Mouse (Mus musculus): ENCODE results near the gene Calcoco1.
"Not testable (repeated sequence)": the region's sequence is repeated elsewhere in the genome, so short reads cannot be mapped to it uniquely, and the experiment has no call there.

Calcoco1 gene

DNA sequence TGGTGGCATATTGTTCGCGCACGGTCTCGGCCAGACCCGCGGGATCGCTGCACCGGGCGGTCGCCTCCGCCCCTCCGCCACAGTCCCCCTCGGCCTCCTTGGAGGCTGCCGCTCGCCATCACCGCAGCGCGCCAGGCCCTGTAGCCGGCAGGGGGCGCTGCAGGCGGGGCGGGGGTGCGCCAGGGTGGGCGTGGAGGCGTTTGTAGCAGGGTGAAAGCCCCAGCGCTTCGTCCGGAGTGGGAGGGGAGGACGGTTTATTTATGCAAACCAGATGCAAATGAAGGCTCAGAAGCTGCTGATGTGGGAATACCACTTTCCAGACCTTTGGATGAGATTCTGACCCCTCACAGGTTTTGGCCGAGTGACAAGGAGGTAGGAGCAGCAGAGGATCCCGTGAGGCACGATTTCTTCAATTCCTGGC, 29.0 kb downstream of the Calcoco1 start:
- peak; percentile 79 for DNase-seq (ENCODE audit: low read depth, low spot score)

GRCm38 (mm10) chr15:102692321-102692804, 29.6 kb downstream of the Calcoco1 start:
- no peak for DNase-seq (ENCODE audit: low read depth, low spot score)

GRCm38 (mm10) chr15:102685791-102686190, 36.2 kb downstream of the Calcoco1 start:
- no peak for DNase-seq (ENCODE audit: low read depth, low spot score)

DNA sequence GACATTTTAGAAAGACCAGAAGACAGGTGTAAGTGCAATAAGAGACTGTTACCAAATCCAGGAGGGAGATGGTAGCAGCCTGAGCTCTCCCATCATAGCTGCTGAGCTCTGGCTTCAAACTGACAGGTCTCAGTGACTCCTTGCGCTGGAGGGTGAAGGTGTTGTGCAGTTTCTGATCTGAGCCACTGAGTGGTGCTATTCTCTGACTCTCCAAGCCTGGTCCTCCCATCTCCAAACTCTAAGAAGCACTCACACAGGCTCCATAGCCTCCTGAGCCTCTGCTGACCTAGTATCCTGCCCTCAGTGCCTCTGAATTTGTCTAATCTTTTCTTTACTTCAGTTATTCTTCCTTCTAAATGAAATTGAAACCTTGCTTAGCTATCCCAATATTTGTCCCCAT, 38.3 kb downstream of the Calcoco1 start:
- peak; percentile 74 for DNase-seq (ENCODE audit: low read depth, low spot score)

GRCm38 (mm10) chr15:102676345-102676744, 45.6 kb downstream of the Calcoco1 start:
- no peak for DNase-seq (ENCODE audit: low read depth, low spot score)

DNA sequence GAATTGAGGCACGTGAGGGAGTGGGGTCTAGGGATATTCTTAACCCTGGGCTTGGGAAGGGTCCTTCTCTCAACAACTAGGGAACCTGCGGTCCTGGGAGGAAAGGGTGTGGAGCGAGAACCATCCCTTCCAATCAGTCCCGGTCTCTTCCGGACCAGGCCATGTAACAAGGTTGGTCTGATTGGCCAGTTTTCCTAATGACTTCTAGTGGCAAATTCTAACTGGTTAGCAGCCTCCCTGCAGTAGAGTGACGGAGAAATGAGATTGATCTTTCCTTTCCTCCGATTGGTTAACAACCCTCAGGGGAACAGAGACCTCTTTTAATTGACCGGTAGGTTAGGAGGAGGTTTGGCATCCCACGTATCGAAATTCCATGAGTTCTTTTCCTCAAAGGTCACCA, 48.4 kb downstream of the Calcoco1 start:
- peak; percentile 96 for DNase-seq (ENCODE audit: low read depth, low spot score)

DNA sequence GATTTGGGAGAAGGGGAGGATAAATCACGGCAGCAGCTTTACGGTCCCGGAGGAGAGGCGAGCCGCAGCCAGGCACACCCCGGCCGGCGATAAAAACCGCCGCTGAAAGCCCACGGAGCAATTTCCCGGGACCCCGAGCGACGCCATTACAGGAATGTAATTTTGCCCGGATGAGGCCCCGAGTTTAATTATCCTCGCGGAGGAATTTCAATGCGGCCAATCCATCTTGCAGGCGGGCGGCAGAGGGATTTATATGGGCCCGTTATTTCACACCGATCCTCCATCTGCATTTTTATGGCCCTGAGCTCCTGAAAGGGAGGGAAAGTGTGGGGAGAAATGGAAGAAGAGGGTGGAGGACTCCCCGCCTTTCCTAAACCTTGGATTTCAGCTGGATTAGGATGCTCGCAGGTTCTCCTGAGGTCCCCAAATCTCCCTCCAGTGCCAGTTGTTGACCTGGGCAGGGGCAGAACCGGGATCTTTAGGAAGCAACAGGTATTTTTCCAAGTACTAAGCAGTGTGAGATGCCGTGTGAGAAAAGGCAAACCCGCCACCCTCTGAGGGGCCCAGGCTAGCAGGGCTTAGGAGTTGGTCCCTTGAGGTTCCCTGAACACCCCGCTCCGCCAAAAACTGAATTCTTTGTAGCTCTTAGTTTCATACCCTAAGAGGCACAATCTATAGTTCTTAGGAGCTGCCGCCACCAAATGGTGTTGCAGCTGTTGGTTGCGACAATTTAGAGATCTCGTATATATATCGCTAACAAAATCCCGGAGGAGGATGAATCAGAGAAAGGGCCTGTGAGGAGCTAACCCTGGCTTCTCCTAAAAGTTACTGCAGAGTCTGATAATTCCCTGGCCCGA, 49.5 kb downstream of the Calcoco1 start, which contains the start of gene Atp5g2:
Gene Atp5g2 (minus strand): TSS at position 138 of the 857 bp plus-strand sequence.
- peak; percentile 66 for DNase-seq (ENCODE audit: low read depth, low spot score)

GRCm38 (mm10) chr15:102671721-102672214, 50.2 kb downstream of the Calcoco1 start:
- peak; percentile 85 for DNase-seq (ENCODE audit: low read depth, low spot score)

- peak; percentile 100 for DNase-seq (ENCODE audit: low read depth, low spot score)
Observed at GRCm38 (mm10) chr15:102670767-102671575, 51.0 kb downstream of the Calcoco1 start.

DNA sequence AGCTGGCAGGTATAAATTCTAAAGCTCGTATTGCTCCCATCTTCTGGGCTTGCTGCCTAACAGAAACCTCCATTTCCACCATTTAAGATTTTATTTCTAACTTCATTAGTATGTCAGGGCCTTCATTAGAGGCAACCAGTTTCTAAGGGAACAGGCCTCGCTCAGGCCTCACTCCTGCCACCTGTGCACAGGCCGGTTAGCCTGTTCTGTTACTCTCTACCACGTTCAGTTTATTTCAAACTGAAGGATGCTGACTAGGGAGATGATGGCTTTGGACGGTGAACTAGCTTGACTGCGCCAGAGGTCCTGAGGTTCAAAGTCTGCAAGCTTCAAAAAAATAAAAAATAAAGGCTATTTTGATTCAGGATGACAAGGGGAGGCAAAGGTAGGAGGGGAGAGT, 51.7 kb downstream of the Calcoco1 start:
- peak; percentile 43 for DNase-seq (ENCODE audit: low read depth, low spot score)

GRCm38 (mm10) chr15:102669571-102669970, 52.4 kb downstream of the Calcoco1 start:
- no peak for DNase-seq (ENCODE audit: low read depth, low spot score)

DNA sequence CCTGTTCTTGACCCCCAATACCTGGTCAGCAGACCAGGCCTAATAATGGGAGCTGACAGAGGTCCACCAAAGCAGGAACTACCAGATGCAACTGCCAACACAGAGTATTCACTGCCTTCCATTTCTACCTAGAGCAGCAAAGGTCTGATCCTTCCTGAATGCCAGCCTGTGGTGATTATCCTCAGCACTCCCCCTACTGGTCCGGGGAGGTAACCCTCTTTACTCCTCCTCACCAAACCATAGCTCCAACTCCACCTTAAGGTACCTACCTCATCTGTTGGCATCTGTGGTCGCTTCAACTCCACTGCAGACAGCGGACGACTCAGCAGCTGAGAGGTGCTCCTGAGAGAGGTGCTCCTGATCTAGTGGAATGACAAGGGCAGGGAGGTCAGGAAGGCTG, 56.5 kb downstream of the Calcoco1 start:
- DNase-seq (ENCODE audit: low read depth, low spot score) = peak; percentile 81

GRCm38 (mm10) chr15:102663825-102664224, 58.2 kb downstream of the Calcoco1 start:
- no peak for DNase-seq (ENCODE audit: low read depth, low spot score)

DNA sequence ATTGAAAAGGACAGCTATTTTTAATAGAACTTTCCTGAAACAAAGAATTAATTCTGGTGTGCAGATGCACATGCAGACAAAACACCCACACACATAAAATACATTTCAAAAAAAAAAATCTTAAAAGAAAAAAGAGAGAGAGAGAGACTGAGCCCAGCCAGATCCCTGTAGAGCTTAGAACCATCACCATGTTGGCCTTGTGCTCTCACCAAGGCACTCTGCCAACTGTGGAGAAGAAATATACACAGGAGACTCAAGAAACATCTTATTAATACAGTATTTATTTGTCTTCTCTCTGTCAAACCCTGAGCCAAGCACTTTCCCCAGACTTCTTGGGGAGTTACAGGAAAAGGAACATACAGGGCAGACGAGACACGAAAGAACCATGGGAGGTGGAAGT, 59.4 kb downstream of the Calcoco1 start:
- not testable (repeated sequence) for DNase-seq (ENCODE audit: low read depth, low spot score)

DNA sequence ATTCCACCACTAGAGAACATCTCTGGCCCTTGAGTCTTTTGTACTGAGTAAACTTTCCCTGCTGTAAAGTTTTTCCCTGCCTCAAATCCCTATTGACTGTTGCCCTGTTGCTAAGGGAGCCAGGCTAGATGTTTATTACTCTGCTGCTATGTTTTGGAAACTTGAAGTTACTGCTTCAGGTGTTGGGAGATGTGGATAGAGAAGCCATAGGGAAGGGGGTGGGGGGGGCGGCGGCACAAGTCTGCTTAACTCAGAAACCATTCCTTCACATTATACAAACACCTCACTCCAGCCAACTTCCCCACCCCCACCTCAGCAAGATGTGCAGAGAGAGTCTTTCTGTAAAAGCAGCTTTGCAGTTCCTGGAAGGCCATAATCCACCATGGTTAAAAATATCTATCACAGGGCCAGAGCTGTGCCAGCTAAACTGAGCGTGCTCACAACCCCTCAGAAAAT, 64.0 kb downstream of the Calcoco1 start:
- peak; percentile 76 for DNase-seq (ENCODE audit: low read depth, low spot score)

Measured in brain, adult 2 months (tissue).